In the genomic region with DNA sequence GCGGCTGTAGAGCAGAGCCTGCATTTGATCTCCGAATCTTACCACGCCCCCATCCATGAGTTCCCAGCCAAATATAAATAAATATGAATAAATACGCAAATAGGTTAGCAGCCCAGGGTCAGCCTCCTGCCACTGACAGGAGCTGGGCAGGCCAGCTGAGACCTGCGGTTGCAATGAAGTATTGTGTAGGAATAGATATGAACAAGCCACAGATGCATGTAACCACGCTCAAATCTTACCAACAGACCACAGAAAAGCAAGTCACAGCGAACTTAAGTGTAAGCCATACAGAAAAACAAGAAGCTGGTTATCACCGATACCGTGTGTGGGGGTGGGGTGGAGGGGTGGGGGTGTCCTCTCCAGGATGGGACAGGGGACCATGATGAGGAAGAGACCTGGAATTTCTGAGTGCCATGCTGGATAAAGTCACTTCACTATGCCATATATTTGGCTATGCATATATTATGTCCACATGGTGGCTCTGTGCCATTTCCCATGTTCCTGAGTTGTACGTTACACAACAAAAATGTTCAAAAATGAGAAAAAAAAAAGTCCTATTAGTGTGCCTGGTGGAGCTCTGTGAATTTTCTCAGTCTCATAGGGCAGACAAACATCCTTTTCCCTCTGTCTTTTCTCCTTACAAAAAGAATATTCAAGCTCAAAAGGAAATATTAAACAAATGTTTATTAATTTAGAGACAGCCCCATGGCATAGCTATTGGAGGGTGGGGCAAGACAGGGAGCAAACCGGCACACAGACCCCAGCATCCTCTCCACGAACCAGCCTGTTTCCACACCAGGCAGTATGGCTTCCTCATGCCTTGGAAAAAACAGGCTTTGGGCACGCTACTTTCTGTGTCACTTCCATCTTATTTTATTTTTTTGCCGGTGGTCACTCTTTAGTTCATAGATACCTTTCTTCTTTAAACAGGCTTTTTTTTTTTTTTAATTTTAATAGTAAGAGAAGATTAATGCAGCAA, we compare ENCODE assay signal across 8 mouse cellular contexts. TPM values are rescaled to one million over a fixed set of nuclear protein-coding genes. Genes with fewer than 3 reads are reported as not detected.
DNase-seq lines count a peak whose midpoint lies in the region; ATAC-seq and TF ChIP-seq lines count a peak whose summit lies in the region.
"Had no signal": no experiment of that assay in that cellular context is flagged by ENCODE, and none has a peak within 500 bp of the region (broad histone marks: within the 10 kb centered on the region; RNA-seq: fewer than 3 reads in every experiment).

No protein-coding gene starts in this region.

- H3K4me3 ChIP-seq in forebrain, embryonic 16.5 days (replicated peaks; ENCODE audit: low read length), result peak overlapping the region; percentile 41
- H3K4me3 ChIP-seq in liver, postnatal 0 days (ENCODE audit: low read depth, low read length), result no peak overlapping the region

- peak overlapping the region; percentile 63 for H3K9ac ChIP-seq in forebrain, embryonic 16.5 days (replicated peaks; ENCODE audit: low read depth, low read length)
- H3K9ac ChIP-seq in liver, postnatal 0 days (replicated peaks), result no peak overlapping the region

- H3K4me2 ChIP-seq in forebrain, embryonic 16.5 days (ENCODE audit: low read length), result peak overlapping the region; percentile 85
- peak overlapping the region; percentile 48 for H3K4me2 ChIP-seq in liver, postnatal 0 days (ENCODE audit: low read depth, low read length)

- TF ChIP-seq CTCF in liver, postnatal 0 days (IDR thresholded peaks at IDR 0.05; ENCODE audit: low read depth), result no peak

- no peaks in the 10 kb centered on the region for H3K36me3 ChIP-seq in forebrain, embryonic 16.5 days (ENCODE audit: control insufficient read depth, insufficient read depth)
- no peaks in the 10 kb centered on the region for H3K36me3 ChIP-seq in liver, postnatal 0 days (replicated peaks; ENCODE audit: insufficient read depth, low read length)

- peak overlapping the region; percentile 94 for H3K27ac ChIP-seq in forebrain, embryonic 16.5 days (ENCODE audit: low read length)
- H3K27ac ChIP-seq in liver, postnatal 0 days (ENCODE audit: low read depth), result no peak overlapping the region

- H3K9me3 ChIP-seq in forebrain, embryonic 16.5 days (ENCODE audit: control insufficient read depth, low read length), result no peaks in the 10 kb centered on the region
- H3K9me3 ChIP-seq in liver, postnatal 0 days (ENCODE audit: low read length), result no peaks in the 10 kb centered on the region

- peak; percentile 45 for ATAC-seq in forebrain, embryonic 16.5 days
- ATAC-seq in liver, postnatal 0 days, result no peak
- ATAC-seq in inflammation-experienced regulatory T-cells, adult 6 months, result no peak

- DNase-seq in 416B (ENCODE audit: low read depth), result peak; percentile 88
- peak; percentile 24 for DNase-seq in CD4-positive helper T cell, adult 2 months (ENCODE audit: low read depth, low spot score)
- no peak for DNase-seq in liver, postnatal 0 days
- no peak for DNase-seq in urinary bladder, postnatal 4 days (ENCODE audit: low spot score in 2 of 2)
- no peak for DNase-seq in kidney, adult 8-10 months
- DNase-seq: thymus, postnatal 36 days had no signal

- WGBS in forebrain, embryonic 16.5 days, result 40% methylated on average over 14 of the region's 14 CpGs
- WGBS in liver, postnatal 0 days (ENCODE audit: insufficient replicate concordance), result 17% methylated on average over 14 of the region's 14 CpGs

- no peaks in the 10 kb centered on the region for H3K27me3 ChIP-seq in forebrain, embryonic 16.5 days (replicated peaks; ENCODE audit: control insufficient read depth, insufficient read depth, low read length)
- H3K27me3 ChIP-seq in liver, postnatal 0 days (ENCODE audit: insufficient read depth, low read length), result peaks cover 19% of the 10 kb centered on the region

- TF ChIP-seq EP300 in liver, postnatal 0 days (IDR thresholded peaks at IDR 0.05; ENCODE audit: low read depth), result no peak

- peaks cover 36% of the 10 kb centered on the region for H3K4me1 ChIP-seq in forebrain, embryonic 16.5 days (replicated peaks; ENCODE audit: control insufficient read depth, insufficient read depth, low read length)
- H3K4me1 ChIP-seq in liver, postnatal 0 days (ENCODE audit: insufficient read depth), result peaks cover 7% of the 10 kb centered on the region; the same call in 1 of the 2 replicates

RNA-seq across cellular contexts. Expression of a gene that starts 28.2 kb away (rescaled TPM):
- polyA plus RNA-seq in forebrain, embryonic 16.5 days (2015; fragmentation: Nextera tagmentation; extraction: Ambion mirVana), result 3.1 and 3.3 TPM in 2 replicates
- 2.4 and 2.5 TPM in 2 replicates for polyA plus RNA-seq in liver, postnatal 0 days (2015; fragmentation: Nextera tagmentation; extraction: Ambion mirVana)
- 10 to 100 TPM; 13.8 to 15.1 (median 14.3) TPM for polyA plus RNA-seq in inflammation-experienced regulatory T-cells, adult 6 months (2017; shearing (Covaris generic))

RNA-seq across cellular contexts. Expression of a gene that starts 33.8 kb away (rescaled TPM):
- 40.9 and 47.4 TPM in 2 replicates for polyA plus RNA-seq in forebrain, embryonic 16.5 days (2015; fragmentation: Nextera tagmentation; extraction: Ambion mirVana)
- polyA plus RNA-seq in liver, postnatal 0 days (2015; fragmentation: Nextera tagmentation; extraction: Ambion mirVana), result 53.9 and 58.6 TPM in 2 replicates
- polyA plus RNA-seq in inflammation-experienced regulatory T-cells, adult 6 months (2017; shearing (Covaris generic)), result 1 to 10 TPM; 9.3 to 9.7 (median 9.4) TPM

Comparison
In these comparisons a context has a peak if more than half of its experiments do, and no peak if none do; other contexts are left out.
1. DNase-seq: peak in 416B (single experiment) and CD4-positive helper T cell, adult 2 months (single experiment); none in liver, postnatal 0 days (single experiment), urinary bladder, postnatal 4 days (0 of 2) and kidney, adult 8-10 months (0 of 2).